Mouse (Mus musculus) brain, embryonic 14.5 days (tissue): ENCODE measurements at regions not wholly inside any gene's neighbourhood (a gene's known extent, or its start where the extent isn't known, plus 50 kb on each side); places are given as distances from the start of the nearest gene placed in this dataset.
A peak's percentile ranks its signal among the peaks of the same experiment; 100 is the strongest.

Experiments
- CTCF ChIP-seq: fragments of 200-500 bp; IDR thresholded peaks from 2 replicates; pipeline ENCODE4 v1.5.1; 2012; ENCODE audit warnings: inconsistent platforms, mild to moderate bottlenecking, moderate library complexity, borderline replicate concordance; ENCODE audit not compliant: insufficient read depth, insufficient read length; ENCODE audit errors: extremely low read depth
- POLR2A ChIP-seq: fragments of 200-500 bp; IDR thresholded peaks from 2 replicates; pipeline ENCODE4 v1.6.1; 2012; ENCODE audit warnings: mild to moderate bottlenecking, inconsistent platforms, borderline replicate concordance; ENCODE audit not compliant: poor library complexity, insufficient read depth, insufficient read length, severe bottlenecking; ENCODE audit errors: extremely low read depth

GRCm38 (mm10) chr13:79285478-79285877, 1085.9 kb upstream of the Nr2f1 start:
- no peak for TF ChIP-seq POLR2A
- TF ChIP-seq CTCF, result peak; percentile 56; the same call in 1 of the 2 replicates
